Mouse (Mus musculus) heart, embryonic 11.5 days (tissue): ENCODE measurements around the gene Gm20388. TPM values are rescaled to one million over a fixed set of nuclear protein-coding genes. Genes with fewer than 3 reads are reported as not detected.

Experiments used
- ATAC-seq: fragments of 200-750 bp; cut with Nextera tagmentation; replicated peaks from 2 replicates; pipeline ENCODE4 v1.8.0; 2017; ENCODE audit warnings: moderate library complexity; ENCODE audit not compliant: insufficient number of reproducible peaks, low FRiP score, low TSS enrichment
- H3K27ac ChIP-seq: fragments of 300-500 bp; sonication (generic); 2 replicates; pipeline ENCODE4 v1.5.1; 2014; ENCODE audit warnings: mild to moderate bottlenecking, low read depth, low read length
- H3K27me3 ChIP-seq: fragments of 300-500 bp; sonication (generic); 2 replicates; pipeline ENCODE4 v1.6.1; 2014; ENCODE audit warnings: mild to moderate bottlenecking, low read length, mixed read lengths; ENCODE audit not compliant: control insufficient read depth, insufficient read depth
- H3K36me3 ChIP-seq: fragments of 300-500 bp; sonication (generic); 2 replicates; pipeline ENCODE4 v1.6.1; 2014; ENCODE audit warnings: mild to moderate bottlenecking, low read length, moderate library complexity, mixed read lengths; ENCODE audit not compliant: control insufficient read depth, insufficient read depth
- H3K4me1 ChIP-seq: fragments of 300-500 bp; sonication (generic); 2 replicates; pipeline ENCODE4 v1.6.1; 2014; ENCODE audit warnings: low read length; ENCODE audit not compliant: control insufficient read depth, insufficient read depth
- H3K4me2 ChIP-seq: fragments of 300-500 bp; sonication (generic); 2 replicates; pipeline ENCODE4 v1.6.1; 2014; ENCODE audit warnings: mild to moderate bottlenecking, moderate library complexity
- H3K4me3 ChIP-seq: fragments of 300-500 bp; sonication (generic); 2 replicates; pipeline ENCODE4 v1.5.1; 2014; ENCODE audit warnings: low read depth, low read length
- H3K9ac ChIP-seq: fragments of 300-500 bp; sonication (generic); 2 replicates; pipeline ENCODE4 v1.6.1; 2014; ENCODE audit warnings: mild to moderate bottlenecking, low read depth, low read length, moderate library complexity
- H3K9me3 ChIP-seq: fragments of 300-500 bp; sonication (generic); replicated peaks from 2 replicates; pipeline ENCODE4 v1.6.1; 2016; ENCODE audit warnings: low read length; ENCODE audit not compliant: control insufficient read depth
- WGBS: fragments of 180-500 bp; shearing (Covaris S2); extraction: QIAGEN DNeasy Blood & Tissue Kit; methylation state at CpG from one replicate; pipeline ENCODE4 v1.1.7; 2014; ENCODE audit not compliant: insufficient replicate concordance; 5-methylcytosine and 5-hydroxymethylcytosine counted together
- polyA plus RNA-seq: library from polyadenylated mRNA; unstranded; fragments of >200 nt; fragmentation: Nextera tagmentation; extraction: Ambion mirVana; gene quantifications from 2 replicates; pipeline ENCODE4 v1.2.1, GENCODE M21; 2014

Gm20388 gene
- polyA plus RNA-seq, 1 experiment from 2014 or later: 6.4 TPM

- Histone ChIP-seq H3K27me3 (no peaks in the 10 kb centered on the region), H3K27ac (peak overlapping the region; percentile 59), H3K4me1 (peaks cover 35% of the 10 kb centered on the region), H3K4me3 (peak overlapping the region; percentile 67), H3K36me3 (peaks cover 23% of the 10 kb centered on the region), H3K4me2 (peak overlapping the region; percentile 88), H3K9me3 (no peaks in the 10 kb centered on the region), H3K9ac (peak overlapping the region; percentile 86)
- WGBS: 17% methylated on average over 21 of the region's 21 CpGs
- no peak for ATAC-seq
Observed at GRCm38 (mm10) chr8:122575735-122576647, 2665.3 kb downstream of the Gm20388 start.

DNA sequence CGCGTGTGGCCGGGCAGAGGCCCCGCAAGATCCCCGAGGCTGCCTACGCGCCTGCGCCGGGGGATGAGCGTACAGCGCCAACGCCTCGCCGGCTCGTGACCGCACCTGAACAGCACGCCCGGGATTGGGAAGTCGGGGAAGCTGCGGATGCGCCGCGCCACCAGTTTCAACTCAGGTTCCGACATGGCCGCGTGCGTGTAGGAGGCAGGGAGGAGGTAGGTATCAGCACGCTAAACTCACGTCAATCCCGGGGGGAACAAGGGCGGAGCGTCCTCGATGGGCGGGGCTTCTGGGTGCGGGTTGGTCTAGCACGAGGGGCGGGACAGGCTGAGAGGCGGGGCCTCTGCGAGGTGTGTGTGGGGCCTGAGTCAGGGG is 2666.0 kb downstream of the Gm20388 start, which contains the start of gene Aprt:
TSS of gene Aprt (minus strand) at position 262 of the 375 bp plus-strand sequence.
- Histone ChIP-seq H3K36me3 (peaks cover 16% of the 10 kb centered on the region), H3K27me3 (no peaks in the 10 kb centered on the region), H3K4me3 (peak within 1 kb of the TSS; percentile 67), H3K4me1 (peaks cover 35% of the 10 kb centered on the region), H3K9ac (peak within 1 kb of the TSS; percentile 86), H3K27ac (peak within 1 kb of the TSS; percentile 59), H3K4me2 (peak within 1 kb of the TSS; percentile 88), H3K9me3 (no peaks in the 10 kb centered on the region)
- ATAC-seq: peak; percentile 86
- WGBS: 1% methylated on average over 39 of the region's 39 CpGs

GRCm38 (mm10) chr8:122577116-122577515 is 2666.5 kb downstream of the Gm20388 start:
- WGBS: 53% methylated on average over 10 of the region's 10 CpGs
- Histone ChIP-seq H3K4me3 (peak overlapping the region; percentile 67; the same call in 1 of the 2 replicates), H3K4me2 (peak overlapping the region; percentile 88), H3K27me3 (no peaks in the 10 kb centered on the region), H3K9me3 (no peaks in the 10 kb centered on the region), H3K4me1 (peaks cover 35% of the 10 kb centered on the region), H3K27ac (no peak overlapping the region), H3K9ac (0 out of 2 replicates have a peak overlapping the region, but pooled peaks have one; percentile 8), H3K36me3 (peaks cover 13% of the 10 kb centered on the region)
- no peak for ATAC-seq

DNA sequence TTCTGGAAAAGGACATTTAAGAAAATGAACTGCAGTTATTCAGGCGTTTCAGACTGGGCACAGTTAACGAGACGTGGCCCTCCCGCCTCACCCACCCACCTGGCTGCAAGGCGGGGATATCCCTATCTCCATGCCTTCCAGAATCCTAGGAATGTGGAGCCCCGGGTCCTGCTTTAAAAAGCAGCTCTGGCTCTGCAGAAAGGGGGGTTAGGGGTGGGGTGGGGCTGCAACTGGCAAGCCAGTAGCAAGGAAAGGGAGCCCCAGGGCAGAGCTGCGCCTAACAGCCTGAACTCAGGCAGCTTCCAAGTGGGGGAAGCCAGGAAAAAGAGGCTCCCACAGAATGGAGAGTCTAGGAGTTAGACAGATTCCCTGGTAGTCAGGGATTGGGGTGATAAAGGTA is 2668.6 kb downstream of the Gm20388 start:
- ATAC-seq: no peak
- WGBS: 33% methylated on average over 7 of the region's 7 CpGs
- Histone ChIP-seq H3K4me1 (peaks cover 32% of the 10 kb centered on the region), H3K9ac (no peak overlapping the region), H3K4me2 (no peak overlapping the region), H3K9me3 (no peaks in the 10 kb centered on the region), H3K27ac (no peak overlapping the region), H3K36me3 (no peaks in the 10 kb centered on the region; the same call in none of the 2 replicates), H3K4me3 (no peak overlapping the region), H3K27me3 (no peaks in the 10 kb centered on the region)

DNA sequence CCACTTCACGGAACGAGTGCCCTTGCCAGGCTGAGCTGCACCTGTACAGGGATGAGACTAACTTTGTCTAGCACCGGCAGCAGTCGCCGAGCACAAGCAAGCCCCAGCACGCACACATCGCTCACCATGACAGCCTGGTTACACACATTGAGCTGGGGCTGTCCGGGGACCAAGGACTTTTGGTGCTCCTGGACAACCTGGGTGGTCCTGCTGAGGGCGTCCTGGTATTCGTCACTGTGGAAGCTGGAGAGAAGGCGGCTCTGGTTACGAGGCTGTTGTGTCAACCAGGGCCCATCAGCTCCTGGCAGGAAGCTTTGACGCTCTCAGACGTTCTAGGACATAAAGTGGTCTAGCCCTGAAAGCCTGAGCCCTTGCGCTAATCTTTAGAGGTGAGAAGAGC is 2670.3 kb downstream of the Gm20388 start:
- 47% methylated on average over 15 of the region's 15 CpGs for WGBS
- Histone ChIP-seq H3K4me1 (peaks cover 15% of the 10 kb centered on the region), H3K9ac (no peak overlapping the region), H3K36me3 (no peaks in the 10 kb centered on the region), H3K27me3 (no peaks in the 10 kb centered on the region), H3K9me3 (no peaks in the 10 kb centered on the region), H3K4me2 (no peak overlapping the region), H3K27ac (no peak overlapping the region), H3K4me3 (no peak overlapping the region)
- no peak for ATAC-seq

DNA sequence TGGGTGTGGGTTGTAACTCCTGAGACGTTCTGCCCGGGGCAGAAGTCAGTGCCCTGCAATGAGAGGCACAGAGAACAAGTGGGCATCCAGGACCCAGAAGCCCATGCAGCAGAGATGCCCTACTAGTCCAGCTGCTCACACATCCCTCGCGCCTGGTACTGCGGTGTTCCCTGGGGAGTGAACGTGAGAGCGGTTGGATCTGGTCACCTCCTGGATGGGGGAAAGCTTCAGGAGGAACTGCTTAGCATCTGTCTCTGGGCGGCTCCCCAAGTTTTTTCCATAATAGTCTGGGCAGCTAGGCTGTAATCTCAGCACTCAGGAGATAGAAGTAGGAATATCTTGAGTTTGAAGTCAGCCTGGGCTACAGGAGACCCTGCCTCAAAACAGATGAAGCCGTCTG is 2674.3 kb downstream of the Gm20388 start:
- H3K27me3 ChIP-seq: no peaks in the 10 kb centered on the region
- no peak overlapping the region for H3K4me3 ChIP-seq
- H3K36me3 ChIP-seq: no peaks in the 10 kb centered on the region
- ATAC-seq: no peak
- no peak overlapping the region for H3K4me2 ChIP-seq
- H3K27ac ChIP-seq: no peak overlapping the region
- no peaks in the 10 kb centered on the region for H3K9me3 ChIP-seq
- 67% methylated on average over 9 of the region's 9 CpGs for WGBS
- no peak overlapping the region for H3K9ac ChIP-seq
- peaks cover 2% of the 10 kb centered on the region; the same call in 1 of the 2 replicates for H3K4me1 ChIP-seq

- no peaks in the 10 kb centered on the region for H3K36me3 ChIP-seq
- H3K4me1 ChIP-seq: 0 out of 2 replicates have a peak, but pooled peaks cover 2% of the 10 kb centered on the region
- 49% methylated on average over 14 of the region's 14 CpGs for WGBS
- no peak overlapping the region for H3K27ac ChIP-seq
- no peak overlapping the region for H3K4me3 ChIP-seq
- no peaks in the 10 kb centered on the region for H3K9me3 ChIP-seq
- no peak overlapping the region for H3K4me2 ChIP-seq
- no peak overlapping the region for H3K9ac ChIP-seq
- ATAC-seq: no peak
- H3K27me3 ChIP-seq: no peaks in the 10 kb centered on the region
Observed at GRCm38 (mm10) chr8:122585411-122585891, 2674.8 kb downstream of the Gm20388 start.

- H3K4me2 ChIP-seq: no peak overlapping the region
- ATAC-seq: no peak
- 0 out of 2 replicates have a peak, but pooled peaks cover 2% of the 10 kb centered on the region for H3K4me1 ChIP-seq
- H3K27ac ChIP-seq: no peak overlapping the region
- no peaks in the 10 kb centered on the region for H3K27me3 ChIP-seq
- H3K4me3 ChIP-seq: no peak overlapping the region
- H3K9ac ChIP-seq: no peak overlapping the region
- H3K9me3 ChIP-seq: no peaks in the 10 kb centered on the region
- 72% methylated on average over 7 of the region's 7 CpGs for WGBS
- H3K36me3 ChIP-seq: no peaks in the 10 kb centered on the region
Observed at GRCm38 (mm10) chr8:122586171-122586570, 2675.5 kb downstream of the Gm20388 start.
